Mouse (Mus musculus) right cerebral cortex, postnatal 10 days (tissue): ENCODE measurements around the gene Nudt4.
A peak's percentile ranks its signal among the peaks of the same experiment; 100 is the strongest.

ENCODE experiments used
- DNase-seq, 2 experiments: peaks; one replicate each; pipeline ENCODE4 v3.0.0; 2021; ENCODE audit warnings: low spot score in 2 of 2

The Nudt4 gene

DNA sequence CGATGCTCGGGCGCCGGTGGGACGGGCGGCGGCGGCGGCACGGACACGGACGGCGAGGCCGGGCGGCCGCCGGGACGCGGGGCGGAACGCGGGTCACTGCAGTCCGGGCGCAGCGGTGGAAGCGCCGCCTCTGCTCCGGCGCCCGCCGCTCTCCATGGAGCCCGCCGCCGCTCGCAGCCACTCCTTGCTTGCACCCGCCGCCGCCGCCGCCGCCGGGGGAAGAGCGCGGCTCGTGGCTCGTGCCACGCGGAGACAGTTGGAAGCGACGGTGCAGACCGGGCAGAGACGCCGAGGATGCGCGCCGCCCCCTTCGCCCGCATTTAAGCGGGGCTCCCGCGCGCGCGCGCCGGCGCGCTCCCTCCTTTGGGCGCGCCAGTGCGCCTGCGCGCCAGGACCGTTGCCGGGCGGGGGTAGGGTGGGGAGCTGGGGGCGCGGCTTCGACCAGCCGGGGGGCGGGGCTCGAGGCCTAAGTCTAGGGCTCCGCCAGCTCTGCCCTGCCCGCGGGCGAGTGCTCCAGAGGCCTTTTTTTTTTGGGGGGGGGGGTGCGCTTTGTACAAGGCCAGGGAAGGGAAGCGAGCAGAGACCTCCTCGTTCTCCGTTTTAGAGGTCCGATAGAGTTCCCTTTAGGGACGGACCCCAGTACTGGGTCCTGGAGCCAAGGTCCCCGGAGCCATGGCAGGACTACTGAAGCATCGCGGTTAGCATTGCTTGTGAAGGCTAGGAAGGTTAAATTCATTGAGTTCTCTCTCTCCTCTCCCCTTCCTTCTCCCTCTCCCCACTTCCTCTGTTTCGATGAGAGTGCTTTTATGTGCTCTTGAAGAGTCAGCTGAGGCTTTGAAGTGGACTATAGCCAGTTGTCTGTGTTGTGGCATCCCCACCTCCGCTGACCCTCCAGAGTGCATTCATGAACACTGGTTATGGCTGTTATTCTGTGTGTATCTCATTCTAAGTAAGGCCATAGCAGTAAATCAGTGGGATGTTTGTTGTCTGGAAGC is at the start of gene Nudt4:
Gene Nudt4, minus strand, starts transcription at position 296 of the 995 bp plus-strand sequence.
- peak; percentile 91 to 92 for DNase-seq

DNA sequence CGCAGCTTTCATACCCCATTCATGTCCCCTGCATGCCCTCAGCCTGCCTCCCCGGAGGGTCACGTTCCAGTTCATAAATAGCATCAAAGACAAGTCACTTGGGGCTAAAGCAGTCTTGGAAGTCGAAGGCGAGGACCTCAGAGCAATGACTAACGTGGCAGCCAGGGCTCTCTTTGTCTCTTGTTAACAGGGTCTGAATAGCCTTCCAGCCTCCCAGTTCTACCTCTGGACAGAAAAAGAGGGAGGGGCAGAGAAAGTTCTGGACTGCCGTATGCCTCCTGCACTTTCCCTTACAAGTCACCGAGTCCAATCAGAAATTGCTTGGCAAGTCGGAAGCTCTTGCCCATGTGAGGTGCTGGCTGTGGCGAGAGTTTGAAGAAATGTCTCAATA is 47.4 kb upstream of the Nudt4 start:
- DNase-seq = no peak

DNA sequence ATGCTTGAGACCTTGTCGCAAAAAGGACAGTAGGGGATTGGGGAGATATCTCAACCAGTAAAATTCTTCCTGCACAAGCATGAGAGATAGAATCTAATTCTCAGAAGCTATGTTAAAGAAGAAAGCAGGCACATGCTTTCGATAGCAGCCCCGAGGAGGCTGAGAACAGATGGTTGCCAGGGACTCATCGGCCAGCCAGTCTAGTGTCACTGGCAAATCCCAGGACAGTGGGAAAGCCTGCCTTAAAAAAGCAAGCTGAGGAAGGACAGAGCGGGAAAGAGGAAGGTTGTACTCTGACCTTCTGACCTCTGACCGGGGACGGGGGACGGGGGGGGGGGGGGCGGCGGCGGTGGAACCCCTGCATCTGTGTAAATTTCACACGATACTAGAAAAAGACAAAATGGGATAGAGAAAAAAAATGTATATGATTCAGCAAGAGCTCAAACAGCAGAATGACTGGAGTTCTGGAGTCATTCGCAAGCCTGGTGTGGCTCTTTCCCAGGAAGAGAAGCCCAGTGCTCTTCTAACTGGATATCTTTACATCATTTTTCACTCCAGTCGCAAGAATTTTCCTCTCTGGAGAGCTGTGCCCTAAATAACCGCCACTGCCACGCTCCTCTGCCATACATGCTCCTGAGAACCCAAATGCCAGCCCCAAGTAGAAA is 46.9 kb upstream of the Nudt4 start:
- peak in 1 of 2 experiments; percentile 51 for DNase-seq

DNA sequence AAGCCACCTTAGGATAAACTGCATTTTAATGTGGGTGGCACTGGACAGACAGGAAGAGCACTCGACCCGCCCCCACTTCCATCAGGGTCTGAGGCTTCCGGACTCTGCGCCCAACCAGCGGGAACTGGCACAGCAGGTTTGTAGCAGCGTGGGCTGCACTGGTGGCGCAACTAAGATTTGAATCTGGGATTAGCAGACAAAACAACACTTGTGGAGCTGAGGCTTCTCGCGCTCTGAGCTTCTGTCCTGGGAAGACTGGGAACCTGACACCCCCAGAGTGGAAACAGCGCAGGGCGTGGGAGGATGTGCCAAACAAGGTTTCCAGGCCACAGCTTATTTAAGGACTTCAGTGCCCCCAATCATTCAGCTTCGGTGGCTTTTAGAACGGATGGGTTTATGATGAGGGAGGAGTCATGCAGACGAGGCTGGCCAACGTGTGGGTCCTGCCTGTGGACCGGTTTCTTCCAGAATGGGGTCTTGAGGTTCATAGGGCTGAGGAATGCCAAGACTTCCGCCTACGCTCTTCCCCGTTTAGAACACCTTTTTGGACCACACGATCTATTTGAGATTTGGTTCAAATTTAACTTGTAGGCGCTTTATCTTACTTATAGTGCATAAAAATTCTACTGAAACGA is 41.1 kb upstream of the Nudt4 start:
- DNase-seq = no peak

DNA sequence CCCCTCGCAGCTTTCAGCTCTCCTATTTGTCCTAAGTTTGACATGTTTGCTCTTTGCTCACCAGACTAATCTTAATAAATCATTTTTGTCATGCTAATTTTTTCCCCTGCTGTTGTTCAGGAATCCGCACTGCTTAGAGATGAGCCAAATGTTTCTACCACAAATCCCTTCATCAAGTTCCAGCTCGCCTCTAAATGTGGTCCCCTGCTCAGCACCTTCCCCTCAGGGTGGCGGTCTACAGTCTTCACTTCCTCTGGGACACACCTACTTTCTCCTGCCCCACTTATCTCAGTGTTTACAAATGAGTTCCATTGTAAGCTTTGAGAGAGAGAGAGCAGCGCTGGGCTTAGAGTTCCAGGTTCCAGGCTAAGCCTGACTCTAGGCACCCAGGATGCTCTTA is 36.6 kb upstream of the Nudt4 start:
- no peak for DNase-seq

DNA sequence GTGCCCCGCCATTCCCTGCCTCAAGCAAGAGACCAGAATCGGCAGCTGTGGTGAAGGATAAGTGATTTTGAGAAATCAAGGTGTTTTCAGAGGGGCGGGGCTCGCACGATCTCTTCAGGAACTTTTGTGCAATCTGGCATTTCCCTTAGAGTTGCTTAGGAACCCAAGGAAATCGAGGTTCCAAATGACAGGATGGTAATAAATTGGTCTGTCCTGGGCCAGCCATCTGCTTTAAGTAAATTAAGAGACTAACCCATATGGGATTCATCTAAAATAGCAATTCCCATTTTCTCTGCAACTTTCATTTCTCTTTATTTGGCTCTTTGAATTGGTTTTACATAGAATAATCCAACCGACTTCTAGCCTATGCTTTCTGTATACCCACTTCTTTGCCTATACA is 35.8 kb upstream of the Nudt4 start:
- peak in 1 of 2 experiments; percentile 59 for DNase-seq

DNA sequence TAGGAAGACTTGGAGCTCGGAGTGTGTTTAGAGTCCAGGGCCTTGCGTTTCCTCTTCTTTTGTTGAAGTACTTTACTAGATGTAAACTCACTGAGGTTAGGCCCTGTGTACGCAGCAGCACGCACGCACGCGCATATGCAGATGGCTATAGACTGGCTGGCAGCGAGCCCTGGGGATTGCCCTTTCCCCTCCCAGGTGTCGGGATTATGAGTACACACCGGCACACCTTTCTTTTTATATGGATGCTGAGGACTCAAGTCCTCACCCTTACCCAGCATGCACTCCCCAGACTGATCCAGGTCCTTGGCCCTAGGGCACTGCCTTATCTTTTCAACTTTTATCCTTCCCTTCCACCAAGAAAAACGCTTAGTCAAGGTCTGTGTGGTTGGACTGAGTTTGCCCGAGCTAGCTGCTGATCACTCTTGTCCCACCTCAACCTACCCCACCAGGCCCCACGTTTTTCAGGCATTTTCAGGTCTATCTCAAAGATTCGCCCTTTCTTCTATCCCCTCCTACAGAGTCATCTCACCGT is 34.2 kb upstream of the Nudt4 start:
- DNase-seq = no peak

DNA sequence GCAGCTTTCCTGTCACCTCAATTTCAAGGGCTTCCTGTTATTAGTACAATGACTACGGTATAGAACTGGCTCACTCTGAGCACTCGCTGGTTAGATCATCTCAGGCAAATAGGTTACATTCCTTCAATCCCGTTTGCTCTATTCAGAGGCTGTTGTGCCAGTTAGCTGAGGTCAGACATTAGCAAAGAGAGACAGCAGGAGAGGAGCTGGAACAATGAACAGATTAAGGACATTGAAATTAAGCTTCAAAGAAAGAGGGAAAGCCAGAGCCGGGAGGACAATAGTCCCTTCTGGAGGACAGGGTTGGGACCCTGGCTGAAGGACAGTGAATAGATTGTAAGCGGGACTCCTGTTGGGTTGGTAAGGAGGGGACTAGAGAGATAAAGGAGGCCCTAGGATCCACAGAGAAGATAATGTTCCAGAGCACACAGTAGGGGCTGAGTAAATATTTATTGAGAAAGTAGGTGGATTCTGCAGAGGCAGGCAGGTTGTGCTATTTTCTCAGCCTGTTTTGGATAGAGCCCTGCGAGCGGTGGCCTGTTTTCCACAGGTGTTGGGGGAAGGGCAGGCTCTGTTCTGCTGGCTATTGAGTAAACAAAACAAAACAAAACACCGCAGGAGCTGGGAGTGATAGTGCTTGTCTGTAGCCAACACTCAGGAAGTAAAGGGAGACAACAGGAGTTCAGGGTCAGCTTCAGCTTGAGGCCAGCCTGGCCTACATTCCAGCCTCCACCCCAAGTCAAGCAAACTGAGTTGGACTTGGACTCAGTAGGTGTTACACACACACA is 32.1 kb upstream of the Nudt4 start:
- DNase-seq = no peak

DNA sequence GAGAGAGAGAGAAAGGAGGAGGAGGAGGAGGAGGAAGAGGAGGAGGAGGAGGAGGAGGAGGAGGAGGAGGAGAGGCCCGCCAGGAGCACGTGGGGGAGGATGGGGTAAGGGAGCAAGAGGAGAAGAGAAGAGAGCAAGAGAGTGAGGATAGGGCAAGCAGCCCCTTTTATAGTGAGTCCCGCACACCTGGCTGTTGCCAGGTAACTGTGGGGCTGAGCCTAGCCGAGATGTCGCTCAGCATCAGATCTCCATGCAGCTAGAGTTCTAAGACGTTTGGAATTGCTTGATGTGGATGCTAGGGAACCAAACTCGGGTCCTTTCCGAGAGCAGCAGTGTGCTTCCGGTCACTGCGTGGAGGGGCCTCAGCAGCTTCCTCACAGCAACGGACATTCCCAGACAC is 30.5 kb upstream of the Nudt4 start:
- DNase-seq = no peak

DNA sequence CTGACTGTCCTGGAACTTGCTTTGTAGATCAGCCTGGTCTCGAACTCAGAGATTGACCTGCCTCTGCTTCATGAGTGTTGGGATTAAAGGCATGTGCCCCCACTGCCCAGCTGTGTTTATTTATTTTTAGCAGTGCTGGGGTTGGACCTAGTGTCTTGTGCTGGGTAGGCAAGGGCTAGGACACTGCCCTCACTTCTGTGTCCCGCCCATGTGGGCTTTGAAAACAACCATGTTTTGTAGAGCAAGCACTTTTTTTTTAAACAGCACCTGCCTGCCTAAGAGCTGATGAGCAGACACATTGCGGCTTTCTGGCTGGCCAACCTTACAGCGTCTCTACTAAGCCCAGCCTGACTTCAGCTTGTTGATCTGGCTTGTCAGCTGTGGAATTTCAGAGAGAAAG is 27.3 kb upstream of the Nudt4 start:
- no peak for DNase-seq

DNA sequence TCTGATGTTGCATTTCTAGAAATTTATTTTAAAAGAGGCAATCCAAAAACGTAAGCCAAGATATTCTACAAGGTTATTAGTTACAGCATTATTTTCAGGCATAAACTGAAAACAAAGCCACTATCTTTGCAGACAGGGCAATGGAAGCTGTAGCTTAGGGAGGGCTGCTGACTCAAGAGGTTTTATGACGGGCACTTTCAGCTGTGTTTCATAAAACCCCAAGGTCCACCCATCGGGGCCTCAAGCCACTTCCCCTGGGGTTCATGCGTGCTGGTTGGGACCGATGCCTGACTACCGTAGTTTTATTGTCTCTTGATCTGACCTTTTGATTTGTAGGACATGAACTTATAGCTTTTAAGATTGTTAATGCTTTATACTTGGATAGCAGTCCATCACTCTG is 26.2 kb upstream of the Nudt4 start:
- DNase-seq = no peak

DNA sequence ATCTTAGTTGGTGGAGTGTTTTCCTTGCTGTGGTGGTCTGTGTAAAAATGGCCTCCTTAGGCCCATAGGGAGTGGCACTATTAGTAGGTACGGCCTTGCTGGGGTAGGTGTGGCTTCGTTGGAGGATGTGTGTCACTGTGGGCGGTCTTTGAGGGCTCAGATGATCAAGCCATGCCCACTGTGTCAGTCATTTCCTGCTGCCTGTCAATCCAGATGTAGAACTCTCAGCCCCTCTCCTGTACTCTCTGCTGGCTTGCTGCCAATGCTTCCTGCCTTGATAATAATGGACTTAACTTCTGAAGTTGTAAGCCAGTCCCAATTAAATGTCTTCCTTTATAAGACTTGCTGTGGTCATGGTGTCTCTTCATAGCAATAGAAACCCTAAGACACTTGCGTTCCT is 25.2 kb upstream of the Nudt4 start:
- DNase-seq = no peak

DNA sequence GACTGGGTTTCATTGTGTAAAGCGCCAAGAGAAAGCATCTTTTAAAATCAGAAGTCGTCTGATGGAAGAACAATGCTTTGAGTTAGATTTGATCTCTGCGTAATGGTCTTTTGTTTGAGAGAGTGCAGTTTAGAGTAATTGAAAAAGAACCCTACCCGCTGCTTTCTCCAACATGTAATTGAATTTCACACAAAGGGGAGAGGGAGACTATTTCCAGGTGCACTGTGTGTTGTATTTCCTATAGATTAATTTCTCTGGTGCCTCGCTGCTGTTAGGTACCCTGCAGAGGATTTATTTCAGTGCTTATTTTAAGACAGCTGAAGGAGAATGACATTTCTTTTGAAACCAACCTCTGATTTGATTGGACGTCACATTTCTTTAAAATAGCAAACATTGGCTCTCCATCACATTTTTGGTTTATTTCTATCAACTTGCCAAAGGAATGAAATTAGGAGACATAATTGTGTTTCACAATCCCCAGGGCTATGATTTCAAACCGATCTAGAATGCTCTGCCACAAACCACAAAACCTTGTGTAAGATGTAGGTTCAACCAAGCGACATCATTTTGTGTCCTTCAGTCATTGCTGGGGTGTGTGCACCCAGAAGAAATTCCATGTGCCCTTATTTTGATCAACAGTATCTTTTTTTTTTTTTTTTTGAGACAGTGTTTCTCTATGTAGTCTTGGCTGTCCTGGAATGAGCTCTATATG is 23.7 kb upstream of the Nudt4 start:
- no peak for DNase-seq

DNA sequence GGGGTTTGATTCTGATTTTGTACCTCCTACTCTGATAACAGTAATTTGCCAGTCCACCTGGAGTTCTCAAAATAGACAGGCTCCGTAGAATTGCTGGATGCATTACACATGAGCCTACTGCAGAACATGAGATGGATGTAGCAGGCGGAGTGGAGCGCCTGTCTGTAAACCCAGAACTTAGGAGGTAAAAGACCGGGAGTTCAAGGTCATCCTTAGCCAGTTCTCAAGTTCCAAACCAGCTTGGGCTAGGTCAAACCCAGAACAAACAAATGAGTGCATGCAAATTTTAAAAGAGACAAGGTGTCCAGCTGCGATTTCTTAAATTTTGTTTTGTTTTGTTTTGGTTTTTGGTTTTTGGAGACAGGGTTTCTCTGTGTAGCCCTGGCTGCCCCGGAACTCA is 21.6 kb upstream of the Nudt4 start:
- DNase-seq = no peak

DNA sequence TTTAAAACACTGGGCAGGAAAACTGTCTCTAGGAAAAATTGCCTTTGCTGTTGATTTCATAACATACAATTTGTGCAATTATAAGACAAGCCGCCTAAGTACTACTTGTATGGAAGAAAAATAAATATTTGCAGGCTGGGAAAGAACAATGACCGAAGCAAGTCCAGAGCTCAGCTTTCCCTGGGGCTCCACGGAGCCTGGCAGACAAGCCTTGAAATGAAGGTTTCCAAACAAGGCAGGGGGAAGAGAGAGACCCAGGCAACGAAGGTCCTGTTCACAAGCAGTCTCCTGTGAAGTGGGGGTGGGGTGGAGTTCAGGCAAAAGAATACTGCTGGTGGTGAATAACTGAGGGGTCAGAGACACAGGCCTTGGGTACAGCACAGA is 13.6 kb upstream of the Nudt4 start:
- DNase-seq = no peak

DNA sequence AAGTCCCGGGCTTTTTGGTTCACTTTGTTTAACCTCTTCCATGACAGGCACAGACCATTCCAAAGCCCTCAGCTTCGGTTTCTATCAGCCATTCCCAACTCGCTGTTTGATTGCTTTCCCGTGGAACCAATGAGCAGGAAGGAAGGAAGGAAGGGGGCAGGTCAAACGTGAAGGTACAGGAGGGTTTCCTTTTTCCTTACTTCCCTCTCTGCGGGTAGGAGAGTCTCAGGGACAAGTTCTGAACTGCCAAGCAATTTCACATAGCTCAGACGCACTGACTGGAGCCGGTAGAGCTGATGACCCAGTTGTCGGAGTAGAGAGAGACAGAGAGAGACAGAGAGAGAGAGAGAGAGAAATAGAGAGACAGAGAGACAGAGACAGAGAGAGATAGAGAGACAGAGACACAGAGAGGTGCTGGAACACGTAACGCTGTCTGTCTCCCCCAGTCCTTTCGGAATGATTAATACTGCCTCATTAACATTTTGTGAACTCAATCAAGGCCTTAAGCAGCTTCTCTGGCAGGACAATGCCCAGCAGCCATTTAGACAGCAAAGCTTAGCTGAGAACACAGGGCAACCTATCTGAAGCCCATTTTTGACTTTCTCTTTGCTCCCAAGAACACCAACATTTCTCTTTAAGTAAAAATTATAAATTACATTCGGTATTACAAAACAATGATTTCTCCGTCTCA is 13.1 kb upstream of the Nudt4 start:
- no peak for DNase-seq

DNA sequence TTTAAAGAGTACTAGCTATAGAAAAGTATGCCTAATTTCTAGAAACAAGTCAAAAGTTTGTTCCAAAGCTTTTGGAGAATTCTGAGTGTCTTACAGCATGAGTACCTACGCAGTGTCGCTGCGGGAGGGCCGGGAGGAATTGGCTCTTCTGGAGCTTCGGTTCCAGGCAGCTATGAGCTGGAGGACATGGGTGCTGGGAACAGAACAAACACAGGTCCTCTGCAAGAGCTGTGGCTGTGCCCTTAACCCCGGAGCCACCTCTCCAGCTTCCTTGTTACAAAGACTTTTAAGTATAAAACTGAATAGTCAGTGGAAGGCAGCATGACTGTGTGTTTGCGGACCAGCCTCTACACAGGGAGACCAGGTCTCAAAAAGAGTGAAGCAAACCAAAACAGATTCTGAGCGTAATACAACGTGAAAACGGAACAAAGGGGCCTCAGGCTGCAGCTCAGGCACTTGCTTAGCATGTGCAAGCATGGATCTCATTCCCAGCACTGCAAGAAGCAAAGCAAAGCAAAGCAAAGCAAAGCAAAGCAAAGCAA is 12.0 kb upstream of the Nudt4 start:
- DNase-seq = no peak

DNA sequence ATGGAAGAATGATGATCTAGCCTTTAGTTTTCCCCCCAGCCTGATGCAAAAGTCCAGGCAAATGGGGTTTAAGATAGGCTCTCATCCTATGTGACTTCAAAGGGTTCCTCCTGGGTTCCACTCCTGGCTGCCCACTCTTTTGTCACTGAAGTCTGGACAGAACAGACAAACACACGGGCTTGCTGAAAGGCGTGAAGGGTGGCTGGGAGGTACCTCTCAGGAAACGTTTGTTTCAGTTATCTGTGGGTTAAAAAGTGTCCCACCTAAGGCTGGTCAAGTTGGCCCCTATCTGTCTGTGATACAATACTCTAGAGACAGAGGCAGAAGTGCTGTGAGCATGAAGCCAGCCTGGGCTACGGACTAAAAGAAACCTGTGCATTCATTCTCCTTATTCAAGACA is 11.0 kb upstream of the Nudt4 start:
- DNase-seq = no peak

DNA sequence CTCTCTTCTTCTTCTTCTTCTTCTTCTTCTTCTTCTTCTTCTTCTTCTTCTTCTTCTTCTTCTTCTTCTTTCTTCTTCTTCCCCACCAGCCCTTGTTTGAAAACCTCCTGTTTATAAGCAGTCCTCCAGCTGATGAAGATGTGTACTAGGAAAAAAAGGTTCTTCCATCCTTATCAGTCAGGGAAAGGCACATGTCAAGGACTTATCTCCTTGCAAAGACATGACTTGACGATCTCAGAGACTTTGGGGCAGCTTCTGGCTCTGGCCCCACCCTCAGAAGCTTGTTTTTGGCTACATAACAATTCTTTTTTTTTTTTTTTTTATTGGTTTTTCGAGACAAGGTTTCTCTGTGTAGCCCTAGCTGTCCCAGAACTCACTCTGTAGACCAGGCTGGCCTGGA is 5.5 kb upstream of the Nudt4 start:
- DNase-seq = no peak

DNA sequence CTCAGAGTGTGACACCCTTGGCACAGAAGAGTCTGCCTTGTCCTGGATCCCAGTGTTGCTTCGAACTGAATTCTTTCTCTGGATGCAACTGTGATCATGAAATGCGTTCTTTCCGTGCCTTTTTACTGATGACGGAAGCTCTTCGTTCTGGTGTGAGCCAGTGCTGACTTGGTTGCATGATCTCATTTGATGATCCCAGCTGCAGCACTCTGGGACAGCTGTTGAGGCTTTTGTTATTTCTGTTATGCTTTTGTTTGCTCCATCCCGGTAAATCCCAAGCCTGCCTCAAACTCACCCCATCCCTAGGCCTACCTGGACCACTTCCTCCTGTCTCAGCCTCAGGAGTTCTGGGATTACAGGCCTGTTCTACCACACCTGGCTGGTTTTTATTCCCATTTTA is 4.1 kb upstream of the Nudt4 start:
- no peak for DNase-seq
